Mouse (Mus musculus) hindbrain, postnatal 0 days (tissue): ENCODE measurements at regions not wholly inside any gene's neighbourhood (a gene's known extent, or its start where the extent isn't known, plus 50 kb on each side); places are given as distances from the start of the nearest gene placed in this dataset.

ENCODE experiments used
- ATAC-seq: fragments of 200-750 bp; cut with Nextera tagmentation; 2 replicates; pipeline ENCODE4 v1.8.0; 2017; ENCODE audit warnings: mild to moderate bottlenecking, moderate TSS enrichment, moderate library complexity
- DNase-seq: peaks from one replicate; pipeline ENCODE4 v3.0.0-alpha.2; 2015; ENCODE audit warnings: low spot score
- H3K27ac ChIP-seq: fragments of 300-500 bp; sonication (generic); 2 replicates; pipeline ENCODE4 v1.5.1; 2014; ENCODE audit warnings: mild to moderate bottlenecking
- H3K27me3 ChIP-seq: fragments of 300-500 bp; sonication (generic); 2 replicates; pipeline ENCODE4 v1.6.1; 2014; ENCODE audit warnings: low read length, mixed read lengths; ENCODE audit not compliant: insufficient read depth
- H3K36me3 ChIP-seq: fragments of 300-500 bp; sonication (generic); 2 replicates; pipeline ENCODE4 v1.6.1; 2014; ENCODE audit warnings: low read length, mixed read lengths; ENCODE audit not compliant: insufficient read depth
- H3K4me1 ChIP-seq: fragments of 300-500 bp; sonication (generic); 2 replicates; pipeline ENCODE4 v1.6.1; 2014; ENCODE audit warnings: antibody characterized with exemption, low read length, mixed read lengths; ENCODE audit not compliant: insufficient read depth
- H3K4me2 ChIP-seq: fragments of 300-500 bp; sonication (generic); 2 replicates; pipeline ENCODE4 v1.6.1; 2014; ENCODE audit warnings: low read depth, mild to moderate bottlenecking, low read length, moderate library complexity, mixed read lengths
- H3K4me3 ChIP-seq: fragments of 300-500 bp; sonication (generic); 2 replicates; pipeline ENCODE4 v1.5.1; 2014; ENCODE audit warnings: low read length
- H3K9ac ChIP-seq: fragments of 300-500 bp; sonication (generic); replicated peaks from 2 replicates; pipeline ENCODE4 v1.6.1; 2014; ENCODE audit warnings: mild to moderate bottlenecking, low read length, moderate library complexity, mixed read lengths
- H3K9me3 ChIP-seq: fragments of 300-500 bp; sonication (generic); 2 replicates; pipeline ENCODE4 v1.6.1; 2016; ENCODE audit warnings: low read length, mixed read lengths
- CTCF ChIP-seq: IDR thresholded peaks from 2 replicates; pipeline ENCODE4 v1.5.1; 2016; ENCODE audit warnings: antibody characterized with exemption, control low read depth, low read depth
- WGBS: fragments of 180-500 bp; shearing (Covaris S2); extraction: QIAGEN DNeasy Blood & Tissue Kit; methylation state at CpG from one replicate; pipeline ENCODE4 v1.1.7; 2014; 5-methylcytosine and 5-hydroxymethylcytosine counted together

GRCm38 (mm10) chr17:94424811-94425210 is 325.0 kb downstream of the Mettl4 start:
- no peaks in the 10 kb centered on the region for H3K9me3 ChIP-seq
- no peak overlapping the region for H3K9ac ChIP-seq
- 48% methylated on average over 2 of the region's 2 CpGs for WGBS
- no peaks in the 10 kb centered on the region for H3K4me1 ChIP-seq
- H3K36me3 ChIP-seq, result no peaks in the 10 kb centered on the region
- no peak overlapping the region for H3K27ac ChIP-seq
- no peak overlapping the region for H3K4me3 ChIP-seq
- ATAC-seq (no peak), DNase-seq (no peak)
- no peaks in the 10 kb centered on the region for H3K27me3 ChIP-seq
- TF ChIP-seq CTCF, result no peak
- H3K4me2 ChIP-seq, result no peak overlapping the region

GRCm38 (mm10) chr17:94382993-94383392 is 366.8 kb downstream of the Mettl4 start:
- no peak for TF ChIP-seq CTCF
- Histone ChIP-seq H3K9me3 (no peaks in the 10 kb centered on the region), H3K36me3 (no peaks in the 10 kb centered on the region), H3K9ac (no peak overlapping the region), H3K4me3 (no peak overlapping the region), H3K4me1 (no peaks in the 10 kb centered on the region), H3K27ac (no peak overlapping the region), H3K4me2 (no peak overlapping the region), H3K27me3 (no peaks in the 10 kb centered on the region)
- DNase-seq, result no peak
- ATAC-seq, result no peak
- WGBS, result 88% methylated on average over 2 of the region's 2 CpGs

GRCm38 (mm10) chr17:94335688-94336087 is 414.1 kb downstream of the Mettl4 start:
- no peak overlapping the region for H3K27ac ChIP-seq
- no peak overlapping the region for H3K4me2 ChIP-seq
- H3K9ac ChIP-seq, result no peak overlapping the region
- TF ChIP-seq CTCF, result no peak
- no peaks in the 10 kb centered on the region for H3K9me3 ChIP-seq
- DNase-seq (no peak), ATAC-seq (no peak)
- WGBS, result 67% methylated on average over 2 of the region's 2 CpGs
- H3K4me1 ChIP-seq, result no peaks in the 10 kb centered on the region
- H3K27me3 ChIP-seq, result no peaks in the 10 kb centered on the region
- H3K36me3 ChIP-seq, result no peaks in the 10 kb centered on the region
- no peak overlapping the region for H3K4me3 ChIP-seq

- ATAC-seq (no peak), DNase-seq (no peak)
- H3K4me2 ChIP-seq, result no peak overlapping the region
- WGBS, result 70% methylated on average over 2 of the region's 2 CpGs
- no peaks in the 10 kb centered on the region for H3K36me3 ChIP-seq
- H3K9ac ChIP-seq, result no peak overlapping the region
- no peaks in the 10 kb centered on the region for H3K9me3 ChIP-seq
- no peak for TF ChIP-seq CTCF
- no peaks in the 10 kb centered on the region for H3K4me1 ChIP-seq
- no peak overlapping the region for H3K4me3 ChIP-seq
- no peaks in the 10 kb centered on the region for H3K27me3 ChIP-seq
- no peak overlapping the region for H3K27ac ChIP-seq
These were observed 423.6 kb downstream of the Mettl4 start for GRCm38 (mm10) chr17:94326179-94326578.

GRCm38 (mm10) chr17:94291221-94291620 is 458.6 kb downstream of the Mettl4 start:
- Histone ChIP-seq H3K36me3 (no peaks in the 10 kb centered on the region), H3K4me1 (no peaks in the 10 kb centered on the region), H3K9me3 (no peaks in the 10 kb centered on the region), H3K27ac (no peak overlapping the region), H3K4me3 (no peak overlapping the region), H3K27me3 (no peaks in the 10 kb centered on the region), H3K9ac (no peak overlapping the region), H3K4me2 (no peak overlapping the region)
- TF ChIP-seq CTCF, result no peak
- 88% methylated on average over 3 of the region's 3 CpGs for WGBS
- no peak for DNase-seq
- no peak for ATAC-seq

GRCm38 (mm10) chr17:94287612-94288159 is 462.1 kb downstream of the Mettl4 start:
- H3K27ac ChIP-seq, result no peak overlapping the region
- no peak overlapping the region for H3K4me3 ChIP-seq
- ATAC-seq (no peak), DNase-seq (peak; percentile 15)
- no peaks in the 10 kb centered on the region for H3K36me3 ChIP-seq
- WGBS, result 50% methylated on average over 3 of the region's 3 CpGs
- no peaks in the 10 kb centered on the region for H3K9me3 ChIP-seq
- no peak for TF ChIP-seq CTCF
- H3K4me2 ChIP-seq, result no peak overlapping the region
- no peak overlapping the region for H3K9ac ChIP-seq
- no peaks in the 10 kb centered on the region for H3K27me3 ChIP-seq
- H3K4me1 ChIP-seq, result no peaks in the 10 kb centered on the region

- Histone ChIP-seq H3K4me1 (no peaks in the 10 kb centered on the region), H3K9ac (no peak overlapping the region), H3K4me2 (no peak overlapping the region), H3K4me3 (no peak overlapping the region), H3K27ac (no peak overlapping the region), H3K9me3 (no peaks in the 10 kb centered on the region), H3K27me3 (no peaks in the 10 kb centered on the region), H3K36me3 (no peaks in the 10 kb centered on the region)
- ATAC-seq (no peak), DNase-seq (no peak)
- TF ChIP-seq CTCF, result no peak
These were observed 473.0 kb downstream of the Mettl4 start for GRCm38 (mm10) chr17:94276851-94277250.

GRCm38 (mm10) chr17:94269756-94270155 is 480.1 kb downstream of the Mettl4 start:
- H3K9ac ChIP-seq, result no peak overlapping the region
- no peaks in the 10 kb centered on the region for H3K27me3 ChIP-seq
- no peak overlapping the region for H3K4me2 ChIP-seq
- ATAC-seq (no peak), DNase-seq (no peak)
- TF ChIP-seq CTCF, result no peak
- no peaks in the 10 kb centered on the region for H3K4me1 ChIP-seq
- H3K9me3 ChIP-seq, result no peaks in the 10 kb centered on the region
- H3K27ac ChIP-seq, result no peak overlapping the region
- H3K36me3 ChIP-seq, result no peaks in the 10 kb centered on the region
- no peak overlapping the region for H3K4me3 ChIP-seq
